Mouse (Mus musculus): ENCODE data around the gene Fam168a. TPM values are rescaled to one million over a fixed set of nuclear protein-coding genes. Genes with fewer than 3 reads are reported as not detected.
A peak's percentile ranks its signal among the peaks of the same experiment; 100 is the strongest.

Gene Fam168a
- polyA plus RNA-seq, 1 experiment from 2014 or later, result 36.9 TPM

GRCm38 (mm10) chr7:100876771-100877170 lies 170.3 kb downstream of the Fam168a start:
- peaks cover 93% of the 10 kb centered on the region for H3K36me3 ChIP-seq
- no peak overlapping the region for H3K4me2 ChIP-seq
- no peak overlapping the region for H3K4me3 ChIP-seq
- no peak overlapping the region for H3K9ac ChIP-seq
- ATAC-seq (ENCODE audit: borderline replicate concordance, extremely low read depth, low FRiP score, low TSS enrichment), result no peak
- H3K4me1 ChIP-seq, result 0 out of 2 replicates have a peak, but pooled peaks cover 9% of the 10 kb centered on the region
- peak overlapping the region; percentile 85; the same call in 1 of the 2 replicates for H3K27ac ChIP-seq
- H3K27me3 ChIP-seq, result no peaks in the 10 kb centered on the region
- H3K9me3 ChIP-seq, result no peaks in the 10 kb centered on the region
- 84% methylated on average over 9 of the region's 9 CpGs for WGBS

- WGBS, result 22% methylated on average over 20 of the region's 20 CpGs
These were observed 173.2 kb downstream of the Fam168a start for GRCm38 (mm10) chr7:100879595-100879994.

GRCm38 (mm10) chr7:100881531-100881930 lies 175.1 kb downstream of the Fam168a start:
- 85% methylated on average over 9 of the region's 9 CpGs for WGBS
- peaks cover 96% of the 10 kb centered on the region for H3K36me3 ChIP-seq
- H3K27me3 ChIP-seq, result no peaks in the 10 kb centered on the region
- no peak for ATAC-seq (ENCODE audit: borderline replicate concordance, extremely low read depth, low FRiP score, low TSS enrichment)
- no peaks in the 10 kb centered on the region for H3K9me3 ChIP-seq
- no peak overlapping the region for H3K4me3 ChIP-seq
- H3K4me2 ChIP-seq, result no peak overlapping the region
- H3K9ac ChIP-seq, result no peak overlapping the region
- H3K4me1 ChIP-seq, result 0 out of 2 replicates have a peak, but pooled peaks cover 2% of the 10 kb centered on the region
- H3K27ac ChIP-seq, result no peak overlapping the region

More at GRCm38 (mm10) chr7:100879595-100879994, 173.2 kb downstream of the Fam168a start:
- no peaks in the 10 kb centered on the region for H3K9me3 ChIP-seq
- peaks cover 93% of the 10 kb centered on the region for H3K36me3 ChIP-seq
- no peak overlapping the region for H3K27ac ChIP-seq
- H3K4me1 ChIP-seq, result 0 out of 2 replicates have a peak, but pooled peaks cover 9% of the 10 kb centered on the region
- H3K4me2 ChIP-seq, result no peak overlapping the region
- no peak for ATAC-seq (ENCODE audit: borderline replicate concordance, extremely low read depth, low FRiP score, low TSS enrichment)
- H3K27me3 ChIP-seq, result no peaks in the 10 kb centered on the region
- no peak overlapping the region for H3K4me3 ChIP-seq
- no peak overlapping the region for H3K9ac ChIP-seq

- H3K9ac ChIP-seq, result no peak overlapping the region
- H3K36me3 ChIP-seq, result peaks cover 92% of the 10 kb centered on the region
- H3K9me3 ChIP-seq, result no peaks in the 10 kb centered on the region
- no peaks in the 10 kb centered on the region for H3K4me1 ChIP-seq
- H3K4me2 ChIP-seq, result no peak overlapping the region
- 75% methylated on average over 4 of the region's 4 CpGs for WGBS
- no peak overlapping the region for H3K27ac ChIP-seq
- H3K4me3 ChIP-seq, result no peak overlapping the region
- no peaks in the 10 kb centered on the region for H3K27me3 ChIP-seq
- ATAC-seq (ENCODE audit: borderline replicate concordance, extremely low read depth, low FRiP score, low TSS enrichment), result no peak
These were observed 175.5 kb downstream of the Fam168a start for GRCm38 (mm10) chr7:100881950-100882349.

- Histone ChIP-seq H3K4me3 (no peak overlapping the region), H3K4me1 (no peaks in the 10 kb centered on the region), H3K36me3 (peaks cover 87% of the 10 kb centered on the region), H3K27me3 (no peaks in the 10 kb centered on the region), H3K4me2 (no peak overlapping the region), H3K9ac (no peak overlapping the region), H3K9me3 (no peaks in the 10 kb centered on the region), H3K27ac (no peak overlapping the region)
- no peak for ATAC-seq (ENCODE audit: borderline replicate concordance, extremely low read depth, low FRiP score, low TSS enrichment)
- WGBS, result 91% methylated on average over 4 of the region's 4 CpGs
These were observed 178.0 kb downstream of the Fam168a start for GRCm38 (mm10) chr7:100884460-100884859.

GRCm38 (mm10) chr7:100886535-100886934 lies 180.1 kb downstream of the Fam168a start:
- H3K9me3 ChIP-seq, result no peaks in the 10 kb centered on the region
- ATAC-seq (ENCODE audit: borderline replicate concordance, extremely low read depth, low FRiP score, low TSS enrichment), result no peak
- no peak overlapping the region for H3K27ac ChIP-seq
- 27% methylated on average over 3 of the region's 3 CpGs for WGBS
- H3K4me3 ChIP-seq, result no peak overlapping the region
- H3K4me2 ChIP-seq, result no peak overlapping the region
- no peaks in the 10 kb centered on the region for H3K4me1 ChIP-seq
- H3K36me3 ChIP-seq, result peaks cover 80% of the 10 kb centered on the region
- no peak overlapping the region for H3K9ac ChIP-seq
- H3K27me3 ChIP-seq, result no peaks in the 10 kb centered on the region

Small RNA genes within 50 kb of the gene (microRNA-seq; reads per million reads assigned to microRNA genes)
- 122 reads per million, percentile 56 among the genes with 10 or more reads in this experiment for gene Mir3102

Other genes with a start within 250 kb of the Fam168a start
- 0.06 TPM in 1 of 2 replicates, not detected in the other for gene Ucp3, start 233.6 kb upstream of the Fam168a start, polyA plus RNA-seq (2015; fragmentation: Nextera tagmentation; extraction: Ambion mirVana)
- gene Ucp2, start 213.3 kb upstream of the Fam168a start, polyA plus RNA-seq (2015; fragmentation: Nextera tagmentation; extraction: Ambion mirVana), result 246 and 279 TPM in 2 replicates
- 4.1 and 4.2 TPM in 2 replicates for gene Dnajb13, start 191.7 kb upstream of the Fam168a start, polyA plus RNA-seq (2015; fragmentation: Nextera tagmentation; extraction: Ambion mirVana)
- gene Coa4, start 169.6 kb upstream of the Fam168a start, polyA plus RNA-seq (2015; fragmentation: Nextera tagmentation; extraction: Ambion mirVana), result 20.0 and 23.1 TPM in 2 replicates
- gene Rab6a, start 99.2 kb upstream of the Fam168a start, polyA plus RNA-seq (2015; fragmentation: Nextera tagmentation; extraction: Ambion mirVana), result 85.2 and 90.7 TPM in 2 replicates
- 77.0 and 82.1 TPM in 2 replicates for gene Mrpl48, start 98.3 kb upstream of the Fam168a start, polyA plus RNA-seq (2015; fragmentation: Nextera tagmentation; extraction: Ambion mirVana)
- 18.3 and 20.4 TPM in 2 replicates for gene Plekhb1, start 44.2 kb upstream of the Fam168a start, polyA plus RNA-seq (2015; fragmentation: Nextera tagmentation; extraction: Ambion mirVana)
- 3.6 and 4.6 TPM in 2 replicates for gene Relt, start 156.8 kb downstream of the Fam168a start, polyA plus RNA-seq (2015; fragmentation: Nextera tagmentation; extraction: Ambion mirVana)
- gene Arhgef17, start 225.5 kb downstream of the Fam168a start, polyA plus RNA-seq (2015; fragmentation: Nextera tagmentation; extraction: Ambion mirVana), result 10.8 TPM in 2 replicates